Mouse (Mus musculus) kidney, adult 2 months (tissue): ENCODE results near the gene Mamstr. TPM values are rescaled to one million over a fixed set of nuclear protein-coding genes. Genes with fewer than 3 reads are reported as not detected.
A peak's percentile ranks its signal among the peaks of the same experiment; 100 is the strongest.

ENCODE experiments used
- DNase-seq: peaks from one replicate; pipeline ENCODE4 v3.0.0; 2021
- H3K27ac ChIP-seq: fragments of 200-500 bp; 2 replicates; pipeline ENCODE4 v1.5.1; 2012; ENCODE audit warnings: low read depth, low read length, control low read depth, inconsistent platforms; ENCODE audit not compliant: insufficient read depth
- H3K27me3 ChIP-seq: fragments of 200-500 bp; replicated peaks from 2 replicates; pipeline ENCODE4 v1.6.1; 2012; ENCODE audit warnings: mild to moderate bottlenecking, moderate library complexity, low read length, inconsistent platforms; ENCODE audit not compliant: control insufficient read depth, insufficient read depth
- H3K36me3 ChIP-seq: fragments of 200-500 bp; 2 replicates; pipeline ENCODE4 v1.6.1; 2012; ENCODE audit warnings: mild to moderate bottlenecking, moderate library complexity, low read length, inconsistent platforms; ENCODE audit not compliant: control insufficient read depth, insufficient read depth
- H3K4me1 ChIP-seq: fragments of 200-500 bp; 2 replicates; pipeline ENCODE4 v1.6.1; 2011; ENCODE audit warnings: low read length; ENCODE audit not compliant: control insufficient read depth, insufficient read depth
- H3K4me3 ChIP-seq: fragments of 200-500 bp; 2 replicates; pipeline ENCODE4 v1.5.1; 2011; ENCODE audit warnings: mild to moderate bottlenecking, low read depth, low read length, control low read depth; ENCODE audit not compliant: insufficient read depth
- CTCF ChIP-seq: fragments of 200-500 bp; conservative IDR thresholded peaks from 2 replicates; pipeline ENCODE4 v1.5.1; 2011; ENCODE audit warnings: low read depth, mild to moderate bottlenecking, control low read depth, low read length, moderate library complexity, mixed read lengths; ENCODE audit not compliant: insufficient read depth, insufficient read length
- POLR2A ChIP-seq: fragments of 200-500 bp; IDR thresholded peaks from one replicate; pipeline ENCODE4 v1.6.1; 2011; ENCODE audit warnings: low read depth, low read length, control low read depth
- WGBS: fragments of 180-500 bp; shearing (Covaris S2); methylation state at CpG from one replicate; pipeline ENCODE4 v1.1.7; 2018; 5-methylcytosine and 5-hydroxymethylcytosine counted together
- polyA plus RNA-seq: library from polyadenylated mRNA; depleted of rRNA; stranded (reverse); fragments of >200 nt; gene quantifications from 2 replicates; pipeline ENCODE4 v1.2.3, GENCODE M21; 2012; rRNA removed

Mamstr gene
- 2.1 and 2.5 TPM in 2 replicates for polyA plus RNA-seq

- H3K27me3 ChIP-seq: no peaks in the 10 kb centered on the region
- no peak within 1 kb of the TSS for H3K4me3 ChIP-seq
- no peaks in the 10 kb centered on the region; the same call in 1 of the 2 replicates for H3K4me1 ChIP-seq
- peak within 1 kb of the TSS; percentile 21; the same call in 1 of the 2 replicates for H3K27ac ChIP-seq
- H3K36me3 ChIP-seq: no peaks in the 10 kb centered on the region
- WGBS: 45% methylated on average over 19 of the region's 19 CpGs
- TF ChIP-seq CTCF (no peak), POLR2A (no peak)
- no peak for DNase-seq
Observed at GRCm38 (mm10) chr7:45639561-45640027, at the start of gene Mamstr. Gene Mamstr (plus strand): TSS chr7:45639977.

DNA sequence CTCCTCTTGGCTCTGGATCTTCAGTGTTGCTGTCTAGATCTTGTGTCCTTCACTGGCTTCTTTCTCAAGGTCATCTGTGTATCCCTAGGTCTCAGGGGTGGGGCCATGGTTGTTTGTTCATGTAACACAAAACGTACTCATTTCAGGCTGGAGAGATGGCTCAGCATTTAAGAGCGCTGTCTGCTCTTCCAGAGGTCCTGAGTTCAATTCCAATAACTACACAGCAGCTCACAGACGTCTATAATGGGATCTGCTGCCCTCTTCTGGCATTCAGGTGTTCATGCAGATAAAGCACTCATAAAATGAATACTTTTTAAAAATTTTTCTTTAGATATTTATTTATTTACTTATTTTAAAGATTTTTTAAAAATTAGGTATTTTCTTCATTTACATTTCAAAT is 48.9 kb upstream of the Mamstr start:
- TF ChIP-seq CTCF (0 out of 2 replicates have a peak, but pooled peaks have one; percentile 8), POLR2A (no peak)
- no peak overlapping the region for H3K4me3 ChIP-seq
- no peak for DNase-seq
- no peaks in the 10 kb centered on the region for H3K27me3 ChIP-seq
- no peak overlapping the region for H3K27ac ChIP-seq
- H3K36me3 ChIP-seq: no peaks in the 10 kb centered on the region; the same call in 1 of the 2 replicates
- 51% methylated on average over 3 of the region's 3 CpGs for WGBS
- no peaks in the 10 kb centered on the region; the same call in 1 of the 2 replicates for H3K4me1 ChIP-seq

- no peak for TF ChIP-seq CTCF
- no peak for TF ChIP-seq POLR2A
- WGBS: 73% methylated on average over 7 of the region's 7 CpGs
- H3K27ac ChIP-seq: no peak overlapping the region
- no peaks in the 10 kb centered on the region; the same call in 1 of the 2 replicates for H3K4me1 ChIP-seq
- no peak for DNase-seq
- H3K27me3 ChIP-seq: no peaks in the 10 kb centered on the region
- no peak overlapping the region for H3K4me3 ChIP-seq
- no peaks in the 10 kb centered on the region; the same call in 1 of the 2 replicates for H3K36me3 ChIP-seq
Observed at GRCm38 (mm10) chr7:45591880-45592279, 47.9 kb upstream of the Mamstr start.

- DNase-seq: peak; percentile 85
- Histone ChIP-seq H3K4me3 (no peak overlapping the region), H3K27me3 (no peaks in the 10 kb centered on the region), H3K36me3 (no peaks in the 10 kb centered on the region), H3K4me1 (peaks cover 4% of the 10 kb centered on the region; the same call in 1 of the 2 replicates), H3K27ac (no peak overlapping the region)
- TF ChIP-seq CTCF (peak; percentile 92), POLR2A (no peak)
- WGBS: 11% methylated on average over 10 of the region's 10 CpGs
Observed at GRCm38 (mm10) chr7:45593118-45593815, 46.5 kb upstream of the Mamstr start.

- H3K27ac ChIP-seq: no peak overlapping the region
- no peak for DNase-seq
- TF ChIP-seq POLR2A: no peak
- TF ChIP-seq CTCF: no peak
- WGBS: 91% methylated on average over 4 of the region's 4 CpGs
- 0 out of 2 replicates have a peak, but pooled peaks cover 4% of the 10 kb centered on the region for H3K4me1 ChIP-seq
- no peaks in the 10 kb centered on the region for H3K36me3 ChIP-seq
- no peaks in the 10 kb centered on the region for H3K27me3 ChIP-seq
- H3K4me3 ChIP-seq: no peak overlapping the region
Observed at GRCm38 (mm10) chr7:45595176-45595575, 44.6 kb upstream of the Mamstr start.

DNA sequence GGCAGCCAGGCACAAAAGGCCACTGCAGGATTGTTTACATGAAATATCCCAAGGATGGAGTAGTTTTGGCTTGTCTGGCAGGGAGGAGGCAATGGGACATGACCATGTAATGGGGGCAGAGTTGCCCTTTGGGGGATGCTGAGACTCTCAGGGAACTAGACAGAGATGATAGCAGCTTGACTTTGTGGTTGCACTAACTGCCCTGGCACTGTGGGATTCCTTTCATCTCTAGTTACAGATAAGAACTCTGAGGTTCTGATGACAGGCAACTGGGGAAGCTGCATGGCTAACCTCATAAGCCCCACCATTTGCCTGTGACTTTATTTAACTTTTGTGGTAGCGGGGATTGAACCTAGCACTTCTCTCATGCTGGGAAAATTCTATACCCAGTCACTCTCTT is 43.7 kb upstream of the Mamstr start:
- DNase-seq: no peak
- no peak overlapping the region for H3K4me3 ChIP-seq
- 0 out of 2 replicates have a peak, but pooled peaks cover 4% of the 10 kb centered on the region for H3K4me1 ChIP-seq
- H3K36me3 ChIP-seq: no peaks in the 10 kb centered on the region
- H3K27me3 ChIP-seq: no peaks in the 10 kb centered on the region
- 96% methylated on average over 1 of the region's 1 CpGs for WGBS
- TF ChIP-seq CTCF (no peak), POLR2A (no peak)
- no peak overlapping the region for H3K27ac ChIP-seq

GRCm38 (mm10) chr7:45597013-45597412 is 42.8 kb upstream of the Mamstr start:
- H3K36me3 ChIP-seq: no peaks in the 10 kb centered on the region

More at GRCm38 (mm10) chr7:45597013-45597412, 42.8 kb upstream of the Mamstr start:
- DNase-seq: no peak
- WGBS: 84% methylated on average over 5 of the region's 5 CpGs
- Histone ChIP-seq H3K27ac (no peak overlapping the region), H3K4me3 (no peak overlapping the region), H3K4me1 (0 out of 2 replicates have a peak, but pooled peaks cover 4% of the 10 kb centered on the region), H3K27me3 (no peaks in the 10 kb centered on the region)
- TF ChIP-seq CTCF (no peak), POLR2A (no peak)
